Mouse (Mus musculus): Measurements from ENCODE around the gene Tacc2. TPM values are rescaled to one million over a fixed set of nuclear protein-coding genes. Genes with fewer than 3 reads are reported as not detected.

Tacc2 gene
- polyA plus RNA-seq, 1 experiment: not detected

DNA sequence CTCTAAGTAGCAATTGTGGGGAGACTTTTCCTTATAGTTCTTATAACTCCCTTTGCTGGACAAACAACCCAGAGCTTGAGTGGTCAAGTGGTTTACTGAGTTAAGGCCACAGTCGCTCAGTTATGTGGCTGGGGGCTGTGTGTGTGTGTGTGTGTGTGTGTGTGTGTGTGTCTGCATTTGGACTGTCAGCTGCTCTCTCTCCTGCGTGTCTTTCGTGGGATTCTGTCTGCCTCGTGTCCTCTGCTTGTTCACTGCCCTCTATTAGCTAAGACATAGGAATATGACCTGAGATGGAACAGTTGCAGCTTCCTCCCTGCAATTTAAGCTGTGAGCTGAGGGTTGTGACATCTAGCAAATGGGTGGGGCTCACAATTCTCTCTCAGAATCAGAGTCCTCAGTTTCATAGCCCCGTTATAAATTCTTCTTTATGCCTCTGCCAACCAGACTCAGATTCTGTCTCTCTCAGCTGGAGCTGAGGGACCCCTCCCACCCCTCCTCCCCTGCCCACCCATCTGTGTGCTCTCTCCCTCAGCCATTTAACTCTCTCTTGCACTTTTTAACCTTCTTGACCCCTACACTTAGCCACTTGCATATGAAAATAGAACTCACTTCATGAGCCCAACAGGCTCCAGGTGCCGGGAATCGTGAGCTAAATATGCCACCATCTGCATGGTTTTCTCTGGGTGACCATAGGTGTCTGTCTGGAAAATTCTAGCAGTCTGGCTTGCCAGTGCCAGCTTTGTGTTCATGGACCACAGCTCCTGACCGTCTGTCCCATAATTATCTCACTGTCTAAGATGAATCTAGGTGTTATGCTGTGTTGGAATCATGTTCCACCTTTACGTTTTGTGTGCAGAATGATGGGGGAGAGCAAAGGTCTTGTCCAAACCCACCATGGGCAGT, 132.4 kb downstream of the Tacc2 start:
- TF ChIP-seq GATA1 (IDR thresholded peaks at IDR 0.05; ENCODE audit: low read length): no peak

GRCm38 (mm10) chr7:130711851-130712250, 134.6 kb downstream of the Tacc2 start:
- TF ChIP-seq GATA1 (IDR thresholded peaks at IDR 0.05; ENCODE audit: low read length): no peak

DNA sequence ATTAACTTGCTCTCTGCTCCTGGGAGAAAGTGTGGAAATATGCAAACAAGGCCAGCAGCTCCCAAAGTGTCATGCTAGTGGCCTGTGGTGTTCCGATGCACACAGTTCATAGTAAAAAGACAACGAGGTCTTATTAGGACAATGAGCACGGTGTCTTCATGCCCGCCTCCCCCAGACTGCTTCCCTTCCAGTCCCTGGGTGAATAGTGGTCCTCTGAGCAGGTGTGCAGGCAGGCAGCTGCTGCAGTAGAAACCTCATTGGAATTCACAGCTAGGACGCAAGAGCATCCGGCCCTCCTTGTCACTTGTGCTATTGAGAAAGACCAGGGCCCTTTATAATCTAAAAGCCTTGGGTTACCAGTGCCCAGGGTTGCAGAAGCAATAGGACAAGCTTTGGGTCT, 136.1 kb downstream of the Tacc2 start:
- TF ChIP-seq GATA1 (IDR thresholded peaks at IDR 0.05; ENCODE audit: low read length): no peak

GRCm38 (mm10) chr7:130715467-130715866, 138.2 kb downstream of the Tacc2 start:
- TF ChIP-seq GATA1 (IDR thresholded peaks at IDR 0.05; ENCODE audit: low read length): no peak

DNA sequence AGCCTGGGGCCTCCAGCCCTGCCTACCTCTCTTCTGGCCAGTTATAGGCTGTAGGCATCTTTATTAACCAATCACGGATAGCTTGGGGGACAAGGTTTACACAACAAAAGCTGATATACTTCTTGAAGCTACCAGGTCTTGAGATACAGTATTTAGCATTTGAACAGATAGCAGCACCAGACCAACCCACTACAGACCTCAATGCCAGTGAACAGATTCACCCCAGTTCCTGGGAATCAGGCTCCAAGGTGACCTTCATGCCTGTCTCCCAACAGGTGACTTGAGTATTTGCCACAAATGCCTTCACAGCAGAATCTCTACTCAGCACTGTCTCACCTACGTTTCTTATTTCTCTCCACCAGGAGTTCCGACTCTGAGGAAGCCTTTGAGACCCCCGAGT, 139.1 kb downstream of the Tacc2 start:
- no peak for TF ChIP-seq GATA1 (IDR thresholded peaks at IDR 0.05; ENCODE audit: low read length)

DNA sequence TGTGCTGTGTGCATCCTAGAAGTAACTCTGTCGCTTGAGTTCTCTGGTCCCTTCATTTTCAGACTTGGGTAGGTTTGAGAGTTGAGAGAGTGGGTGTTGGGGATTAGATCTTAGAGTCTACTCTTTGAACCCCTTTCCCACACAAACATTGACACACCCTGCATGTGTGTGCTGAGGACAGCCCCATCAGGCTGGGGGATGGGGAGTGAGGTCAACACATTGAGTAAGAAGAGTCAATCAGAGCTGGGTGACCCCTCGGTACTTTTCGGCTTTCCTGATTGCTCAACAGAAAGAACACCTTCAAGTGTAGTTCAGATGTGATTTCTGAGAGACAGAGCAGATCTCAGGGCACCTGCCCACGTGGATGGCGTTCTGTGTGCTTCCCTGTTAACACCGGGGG, 139.8 kb downstream of the Tacc2 start:
- TF ChIP-seq GATA1 (IDR thresholded peaks at IDR 0.05; ENCODE audit: low read length): no peak

DNA sequence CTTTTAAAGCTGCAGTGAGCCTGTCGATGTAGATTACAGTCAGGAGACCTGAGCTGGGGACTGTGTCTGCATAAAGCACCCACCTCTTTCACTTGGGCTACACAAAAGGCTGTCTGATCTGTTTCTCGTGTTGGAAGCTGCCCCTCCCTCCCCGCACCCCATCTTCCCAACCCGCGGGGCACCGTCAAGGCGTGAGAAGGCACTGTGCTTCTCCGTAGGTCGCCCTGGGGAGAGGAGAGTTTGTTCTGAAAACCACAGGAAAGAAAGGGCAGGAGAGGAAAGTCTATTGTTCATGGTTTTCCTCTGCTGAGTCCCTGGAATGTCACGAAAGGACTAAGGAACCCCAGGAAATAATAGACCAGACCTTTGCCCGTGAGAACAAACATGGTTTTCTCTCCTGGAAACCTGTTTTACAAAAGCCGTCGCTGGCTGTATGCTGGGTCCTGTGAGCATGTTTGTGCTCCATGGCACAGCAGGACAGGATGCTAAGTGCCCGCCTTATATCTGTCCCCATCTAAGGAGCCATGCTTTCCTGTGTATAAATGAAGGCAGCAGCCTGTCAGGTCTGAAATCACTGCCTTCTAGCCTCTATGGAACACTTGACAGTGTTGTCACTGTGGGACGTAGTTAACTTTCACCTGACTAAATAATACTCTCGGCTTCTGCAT, 142.8 kb downstream of the Tacc2 start:
- no peak for TF ChIP-seq GATA1 (IDR thresholded peaks at IDR 0.05; ENCODE audit: low read length)

DNA sequence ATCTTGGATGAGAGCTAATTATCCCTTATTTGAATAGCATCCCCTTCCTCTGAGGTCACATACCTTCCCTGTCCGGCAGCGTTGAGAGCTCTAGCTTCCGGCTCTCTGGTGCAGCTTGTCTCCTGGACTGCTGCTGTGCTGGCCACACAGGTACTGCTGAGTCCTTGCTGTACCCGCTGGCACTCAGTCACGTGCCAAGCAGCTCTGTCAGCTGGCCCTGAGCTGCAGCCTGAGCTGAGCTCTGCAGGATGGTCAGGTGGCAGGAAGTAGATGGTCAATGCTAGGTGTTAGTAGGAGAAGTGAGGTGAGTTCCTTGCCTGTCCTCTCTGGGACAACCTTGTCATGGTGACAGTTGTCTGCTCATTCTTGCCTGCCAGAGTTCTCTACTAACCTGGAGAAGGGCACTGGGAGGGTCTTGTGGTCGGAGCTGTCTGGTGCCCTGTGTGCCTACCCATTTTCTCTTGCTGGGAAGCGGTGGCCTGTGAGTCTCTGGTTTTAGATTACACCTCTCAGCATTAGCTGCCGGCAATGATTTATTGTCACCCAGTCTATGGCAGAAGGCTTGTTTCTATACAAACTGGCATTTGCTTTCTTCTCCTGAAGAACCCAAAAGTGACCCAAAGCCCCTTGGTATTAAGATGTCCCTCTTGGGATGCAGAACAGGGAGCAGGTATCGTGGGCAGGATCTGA, 143.6 kb downstream of the Tacc2 start:
- no peak for TF ChIP-seq GATA1 (IDR thresholded peaks at IDR 0.05; ENCODE audit: low read length)

DNA sequence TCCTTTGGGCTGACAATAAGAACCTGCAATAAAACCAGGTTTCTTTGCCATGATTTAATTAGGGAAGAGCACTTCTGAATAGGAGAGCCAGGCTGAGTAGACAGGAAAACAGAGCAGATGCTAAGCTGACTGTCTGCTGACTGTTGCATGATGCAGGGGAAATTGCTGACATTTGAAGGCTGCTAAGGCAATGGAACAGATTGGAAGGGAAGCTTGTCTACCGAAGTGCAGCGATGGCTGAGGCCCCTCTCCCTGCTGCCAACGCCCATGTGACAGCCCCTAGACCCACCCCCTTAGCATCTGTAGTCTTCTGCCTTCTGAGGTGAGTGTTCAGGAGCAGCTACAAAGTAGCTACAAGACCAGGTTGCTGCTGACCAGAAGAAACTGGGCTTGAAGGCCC, 148.9 kb downstream of the Tacc2 start:
- TF ChIP-seq GATA1 (IDR thresholded peaks at IDR 0.05; ENCODE audit: low read length): no peak

DNA sequence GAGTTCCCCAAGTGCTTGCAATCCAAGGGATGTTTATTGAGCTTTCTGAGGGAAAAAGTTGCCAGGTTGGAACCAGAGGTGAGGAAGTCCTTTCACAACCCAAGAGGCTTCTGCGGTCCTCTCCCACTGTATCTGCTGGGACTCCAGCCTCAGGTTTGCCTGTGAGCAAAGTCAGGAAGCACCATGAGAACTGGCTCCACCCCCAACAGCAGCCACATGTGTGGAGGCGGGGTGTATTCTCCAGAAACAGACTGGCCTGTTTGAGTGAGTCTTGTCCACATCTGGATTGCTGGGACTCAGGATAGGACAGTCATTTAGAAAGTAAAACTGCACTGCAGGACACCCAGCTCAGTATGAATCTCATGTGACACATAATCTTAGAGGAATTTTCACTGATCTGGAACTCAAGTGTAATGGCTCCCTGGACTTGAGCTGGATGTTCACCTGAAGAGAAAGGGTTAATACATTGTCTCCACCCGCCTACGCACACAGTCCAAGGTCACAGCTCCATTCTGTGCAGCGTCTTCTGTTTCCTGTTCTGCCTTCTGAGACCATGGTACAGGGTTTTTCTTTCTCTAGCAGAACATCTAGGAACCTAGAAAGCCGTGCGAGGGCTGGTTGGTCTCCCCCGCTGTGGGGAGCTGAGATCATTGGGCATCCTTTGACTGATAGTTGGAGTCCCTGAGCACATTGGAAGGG, 149.6 kb downstream of the Tacc2 start:
- TF ChIP-seq GATA1 (IDR thresholded peaks at IDR 0.05; ENCODE audit: low read length): no peak

GRCm38 (mm10) chr7:130727560-130727959, 150.3 kb downstream of the Tacc2 start:
- no peak for TF ChIP-seq GATA1 (IDR thresholded peaks at IDR 0.05; ENCODE audit: low read length)

DNA sequence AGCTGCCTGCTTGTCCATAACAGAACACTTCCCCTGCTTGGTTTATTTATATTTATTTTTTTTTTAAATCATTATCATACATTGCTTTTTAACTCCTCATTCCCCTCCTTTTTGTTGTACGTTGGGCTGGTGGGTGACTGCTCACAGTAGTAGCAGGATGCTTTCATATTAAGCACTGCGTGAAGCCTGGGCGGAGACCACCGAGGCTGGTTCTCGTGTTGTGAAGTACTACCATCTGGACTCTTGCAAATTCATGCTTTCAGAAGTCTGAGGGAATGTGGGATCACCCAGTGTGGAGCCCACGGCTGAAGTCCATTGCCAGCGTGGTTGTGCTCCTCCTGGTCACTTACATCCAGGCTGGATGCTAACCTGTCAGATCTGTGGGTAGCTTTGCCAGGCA, 154.6 kb downstream of the Tacc2 start:
- no peak for TF ChIP-seq GATA1 (IDR thresholded peaks at IDR 0.05; ENCODE audit: low read length)

GRCm38 (mm10) chr7:130732908-130733307, 155.7 kb downstream of the Tacc2 start:
- TF ChIP-seq GATA1 (IDR thresholded peaks at IDR 0.05; ENCODE audit: low read length): no peak

DNA sequence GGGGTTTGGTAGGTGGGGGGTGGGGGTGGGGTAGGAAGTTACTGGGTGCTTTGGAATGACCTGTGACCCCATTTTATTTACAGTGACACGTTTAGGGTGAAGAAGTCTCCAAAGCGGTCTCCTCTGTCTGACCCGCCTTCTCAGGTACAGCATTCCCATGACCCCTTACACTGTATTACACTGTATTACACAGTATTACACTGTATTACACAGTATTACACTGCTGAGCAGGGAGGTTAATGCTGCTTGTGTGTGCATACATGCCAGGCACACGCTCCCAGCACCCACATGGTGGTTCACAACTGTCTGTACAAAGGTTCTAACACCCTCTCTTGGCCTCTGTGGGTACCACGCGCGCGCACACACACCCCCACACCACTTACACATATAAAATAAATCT, 156.2 kb downstream of the Tacc2 start:
- no peak for TF ChIP-seq GATA1 (IDR thresholded peaks at IDR 0.05; ENCODE audit: low read length)

DNA sequence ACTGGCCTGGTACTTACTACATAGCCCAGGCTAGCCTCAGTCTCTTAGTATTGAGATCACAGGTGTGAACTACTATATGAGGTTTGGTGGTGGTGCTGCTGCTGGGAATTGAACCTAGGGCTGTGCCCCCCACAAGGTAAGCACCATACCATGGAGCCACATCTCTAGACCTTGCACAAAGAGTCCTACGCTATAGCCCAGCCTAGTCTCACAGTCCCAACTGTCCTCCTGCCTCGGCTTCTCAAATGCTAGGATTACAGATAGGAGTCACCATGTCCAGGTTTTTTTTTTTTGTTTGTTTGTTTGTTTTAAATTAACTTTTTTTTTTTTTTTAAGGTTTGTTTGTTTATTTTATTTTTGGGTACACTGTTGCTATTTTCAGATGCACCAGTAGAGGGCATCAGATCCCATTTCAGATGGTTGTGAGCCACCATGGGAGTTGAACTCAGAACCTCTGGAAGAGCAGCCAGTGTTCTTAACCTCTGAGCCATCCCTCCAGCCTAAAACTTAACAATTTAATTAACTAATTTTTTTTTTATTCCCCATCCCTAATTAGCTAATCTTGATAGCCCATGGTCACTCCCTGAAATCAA, 157.1 kb downstream of the Tacc2 start:
- no peak for TF ChIP-seq GATA1 (IDR thresholded peaks at IDR 0.05; ENCODE audit: low read length)
